Mouse (Mus musculus) hindbrain, embryonic 15.5 days (tissue): ENCODE results near the gene Prim2. TPM values are rescaled to one million over a fixed set of nuclear protein-coding genes. Genes with fewer than 3 reads are reported as not detected.

ENCODE experiments used
- ATAC-seq: fragments of 200-750 bp; cut with Nextera tagmentation; 2 replicates; pipeline ENCODE4 v1.8.0; 2017; ENCODE audit warnings: low read depth, moderate number of reproducible peaks, moderate TSS enrichment; ENCODE audit not compliant: low FRiP score
- H3K27ac ChIP-seq: fragments of 300-500 bp; sonication (generic); replicated peaks from 2 replicates; pipeline ENCODE4 v1.5.1; 2015; ENCODE audit warnings: mild to moderate bottlenecking, inconsistent platforms
- H3K27me3 ChIP-seq: fragments of 300-500 bp; sonication (generic); 2 replicates; pipeline ENCODE4 v1.6.1; 2015; ENCODE audit warnings: control low read depth, inconsistent platforms
- H3K36me3 ChIP-seq: fragments of 300-500 bp; sonication (generic); 2 replicates; pipeline ENCODE4 v1.6.1; 2015; ENCODE audit warnings: control low read depth, inconsistent platforms
- H3K4me1 ChIP-seq: fragments of 300-500 bp; sonication (generic); replicated peaks from 2 replicates; pipeline ENCODE4 v1.6.1; 2015; ENCODE audit warnings: control low read depth, inconsistent platforms
- H3K4me2 ChIP-seq: fragments of 300-500 bp; sonication (generic); 2 replicates; pipeline ENCODE4 v1.6.1; 2015; ENCODE audit warnings: moderate library complexity, mild to moderate bottlenecking, inconsistent platforms
- H3K4me3 ChIP-seq: fragments of 300-500 bp; sonication (generic); 2 replicates; pipeline ENCODE4 v1.5.1; 2015; ENCODE audit warnings: mild to moderate bottlenecking, inconsistent platforms
- H3K9ac ChIP-seq: fragments of 300-500 bp; sonication (generic); 2 replicates; pipeline ENCODE4 v1.6.1; 2015; ENCODE audit warnings: inconsistent platforms
- H3K9me3 ChIP-seq: fragments of 300-500 bp; sonication (generic); 2 replicates; pipeline ENCODE4 v1.6.1; 2016; ENCODE audit warnings: control low read depth, inconsistent platforms
- WGBS: fragments of 180-500 bp; shearing (Covaris S2); methylation state at CpG from one replicate; pipeline ENCODE4 v1.1.7; 2015; 5-methylcytosine and 5-hydroxymethylcytosine counted together
- polyA plus RNA-seq: library from polyadenylated mRNA; unstranded; fragments of >200 nt; fragmentation: Nextera tagmentation; extraction: Ambion mirVana; gene quantifications from 2 replicates; pipeline ENCODE4 v1.2.1, GENCODE M21; 2015

Prim2 gene
- polyA plus RNA-seq, 1 experiment from 2014 or later, result 22.6 TPM

GRCm38 (mm10) chr1:33453299-33453698 lies 216.3 kb downstream of the Prim2 start:
- Histone ChIP-seq H3K4me1 (no peaks in the 10 kb centered on the region), H3K9ac (no peak overlapping the region), H3K4me2 (no peak overlapping the region), H3K27me3 (no peaks in the 10 kb centered on the region), H3K36me3 (no peaks in the 10 kb centered on the region), H3K27ac (no peak overlapping the region), H3K9me3 (no peaks in the 10 kb centered on the region), H3K4me3 (no peak overlapping the region)
- 89% methylated on average over 9 of the region's 9 CpGs for WGBS
- ATAC-seq, result no peak

- Histone ChIP-seq H3K36me3 (no peaks in the 10 kb centered on the region), H3K4me2 (no peak overlapping the region), H3K27me3 (no peaks in the 10 kb centered on the region), H3K27ac (no peak overlapping the region), H3K9me3 (no peaks in the 10 kb centered on the region), H3K4me1 (no peaks in the 10 kb centered on the region), H3K4me3 (no peak overlapping the region), H3K9ac (no peak overlapping the region)
- 77% methylated on average over 4 of the region's 4 CpGs for WGBS
- ATAC-seq, result no peak
These were observed 222.4 kb downstream of the Prim2 start for GRCm38 (mm10) chr1:33447179-33447578.

GRCm38 (mm10) chr1:33436167-33436566 lies 233.4 kb downstream of the Prim2 start:
- no peaks in the 10 kb centered on the region for H3K9me3 ChIP-seq
- ATAC-seq, result no peak
- H3K4me1 ChIP-seq, result no peaks in the 10 kb centered on the region
- no peak overlapping the region for H3K4me3 ChIP-seq
- 94% methylated on average over 2 of the region's 2 CpGs for WGBS
- H3K36me3 ChIP-seq, result no peaks in the 10 kb centered on the region
- H3K27me3 ChIP-seq, result no peaks in the 10 kb centered on the region
- no peak overlapping the region for H3K9ac ChIP-seq
- H3K4me2 ChIP-seq, result no peak overlapping the region
- H3K27ac ChIP-seq, result no peak overlapping the region

Other genes with a start within 250 kb of the Prim2 start
- gene Rab23, start 50.1 kb upstream of the Prim2 start, polyA plus RNA-seq, result 29.7 and 31.2 TPM in 2 replicates
- 24.8 and 25.8 TPM in 2 replicates for gene Bag2, start 88.0 kb upstream of the Prim2 start, polyA plus RNA-seq
- 37.5 and 37.7 TPM in 2 replicates for gene Zfp451, start 144.8 kb upstream of the Prim2 start, polyA plus RNA-seq
- 58.6 and 66.5 TPM in 2 replicates for gene Bend6, start 238.0 kb upstream of the Prim2 start, polyA plus RNA-seq
- 39.4 and 41.1 TPM in 2 replicates for gene Dst, start 238.4 kb upstream of the Prim2 start, polyA plus RNA-seq